15 mouse cellular contexts compared by ENCODE assay signal in the genomic region with DNA sequence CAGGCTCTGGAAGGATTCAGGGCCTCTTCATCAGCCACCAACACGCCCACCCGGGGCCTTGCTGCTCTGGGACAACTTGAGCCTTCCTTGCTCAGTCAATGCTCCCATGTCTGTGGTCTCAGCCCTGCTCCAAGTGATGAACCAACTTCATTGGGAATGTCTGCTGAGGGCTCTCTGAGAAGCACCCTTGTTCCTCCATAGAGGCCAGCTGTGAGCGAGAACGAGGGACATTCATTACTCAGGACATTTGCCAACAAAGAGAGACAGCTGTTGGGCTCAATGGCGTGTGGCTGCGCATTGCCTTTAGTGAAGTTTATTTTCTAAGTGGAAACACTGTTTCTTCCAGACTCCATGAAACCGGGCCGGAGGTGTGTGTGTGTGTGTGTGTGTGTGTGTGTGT. TPM values are rescaled to one million over a fixed set of nuclear protein-coding genes. Genes with fewer than 3 reads are reported as not detected.
DNase-seq lines count a peak whose midpoint lies in the region; ATAC-seq and TF ChIP-seq lines count a peak whose summit lies in the region.
"Had no signal": no experiment of that assay in that cellular context is flagged by ENCODE, and none has a peak within 500 bp of the region (broad histone marks: within the 10 kb centered on the region; RNA-seq: fewer than 3 reads in every experiment).

No protein-coding gene starts in this region.

- H3K4me1 ChIP-seq in intestine, embryonic 14.5 days (replicated peaks; ENCODE audit: control insufficient read depth, insufficient read depth, low read length) = peaks cover 47% of the 10 kb centered on the region
- H3K4me1 ChIP-seq in intestine, postnatal 0 days (replicated peaks; ENCODE audit: control insufficient read depth, insufficient read depth, low read length) = peaks cover 5% of the 10 kb centered on the region; the same call in 1 of the 2 replicates
- H3K4me1 ChIP-seq in midbrain, embryonic 10.5 days = peaks cover 61% of the 10 kb centered on the region
- peaks cover 14% of the 10 kb centered on the region for H3K4me1 ChIP-seq in midbrain, embryonic 16.5 days (ENCODE audit: control insufficient read depth, insufficient read depth, low read length)
- peaks cover 22% of the 10 kb centered on the region for H3K4me1 ChIP-seq in limb, embryonic 10.5 days
- peaks cover 9% of the 10 kb centered on the region for H3K4me1 ChIP-seq in stomach, postnatal 0 days (replicated peaks; ENCODE audit: control insufficient read depth, insufficient read depth)

- H3K9me3 ChIP-seq in intestine, embryonic 14.5 days (ENCODE audit: control insufficient read depth, low read length) = no peaks in the 10 kb centered on the region
- no peaks in the 10 kb centered on the region for H3K9me3 ChIP-seq in intestine, postnatal 0 days (ENCODE audit: control insufficient read depth)
- H3K9me3 ChIP-seq in midbrain, embryonic 10.5 days (replicated peaks) = no peaks in the 10 kb centered on the region
- H3K9me3 ChIP-seq in midbrain, embryonic 16.5 days (replicated peaks; ENCODE audit: control insufficient read depth, low read length, poor library complexity, severe bottlenecking) = no peaks in the 10 kb centered on the region
- no peaks in the 10 kb centered on the region for H3K9me3 ChIP-seq in limb, embryonic 10.5 days (replicated peaks)
- H3K9me3 ChIP-seq in stomach, postnatal 0 days (ENCODE audit: control insufficient read depth, low read length) = no peaks in the 10 kb centered on the region
- H3K9me3 ChIP-seq: heart, embryonic 13.5 days; hindbrain, embryonic 15.5 days; neural tube, embryonic 12.5 days had no signal

- no peak for DNase-seq in intestine, embryonic 14.5 days (ENCODE audit: low spot score)
- no peak for DNase-seq in midbrain, embryonic 10.5 days (ENCODE audit: low spot score)
- no peak for DNase-seq in limb, embryonic 10.5 days (ENCODE audit: low spot score)
- no peak for DNase-seq in stomach, postnatal 0 days (ENCODE audit: low spot score)
- no peak for DNase-seq in c-Kit-positive CD71-positive TER-119-positive erythroid progenitor cells, embryonic 14.5 days (ENCODE audit: low spot score)
- DNase-seq: adrenal gland, postnatal 14 days; liver; midbrain, embryonic 14.5 days; spleen, adult 18-20 months had no signal

- no peak for ATAC-seq in intestine, embryonic 14.5 days (replicated peaks; ENCODE audit: low FRiP score, low TSS enrichment, low read depth)
- ATAC-seq in intestine, postnatal 0 days = no peak
- ATAC-seq in midbrain, embryonic 16.5 days = no peak
- peak; percentile 13; the same call in 1 of the 2 replicates for ATAC-seq in stomach, postnatal 0 days (ENCODE audit: low FRiP score, low TSS enrichment)
- ATAC-seq: forebrain, embryonic 16.5 days had no signal

- no peak overlapping the region for H3K9ac ChIP-seq in intestine, embryonic 14.5 days (ENCODE audit: low read length)
- H3K9ac ChIP-seq in intestine, postnatal 0 days (ENCODE audit: low read depth, low read length) = no peak overlapping the region
- H3K9ac ChIP-seq in midbrain, embryonic 16.5 days (ENCODE audit: low read depth, low read length) = no peak overlapping the region
- H3K9ac ChIP-seq in stomach, postnatal 0 days (ENCODE audit: low read length) = no peak overlapping the region
- H3K9ac ChIP-seq: heart, embryonic 13.5 days; hindbrain, embryonic 15.5 days; neural tube, embryonic 12.5 days had no signal

- H3K4me2 ChIP-seq in intestine, embryonic 14.5 days (ENCODE audit: low read length) = no peak overlapping the region
- no peak overlapping the region for H3K4me2 ChIP-seq in intestine, postnatal 0 days (replicated peaks; ENCODE audit: low read depth)
- no peak overlapping the region for H3K4me2 ChIP-seq in midbrain, embryonic 16.5 days (ENCODE audit: low read length)
- no peak overlapping the region for H3K4me2 ChIP-seq in stomach, postnatal 0 days (replicated peaks; ENCODE audit: low read depth)
- H3K4me2 ChIP-seq: heart, embryonic 13.5 days; hindbrain, embryonic 15.5 days; neural tube, embryonic 12.5 days had no signal

- WGBS in intestine, embryonic 14.5 days = 57% methylated on average over 8 of the region's 8 CpGs
- WGBS in intestine, postnatal 0 days = 60% methylated on average over 8 of the region's 8 CpGs
- WGBS in midbrain, embryonic 10.5 days = 91% methylated on average over 8 of the region's 8 CpGs
- WGBS in midbrain, embryonic 16.5 days = 79% methylated on average over 8 of the region's 8 CpGs
- WGBS in limb, embryonic 10.5 days = 87% methylated on average over 8 of the region's 8 CpGs
- 56% methylated on average over 8 of the region's 8 CpGs for WGBS in stomach, postnatal 0 days

- TF ChIP-seq CTCF in intestine, postnatal 0 days (IDR thresholded peaks at IDR 0.05; ENCODE audit: low read depth) = no peak
- TF ChIP-seq CTCF in stomach, postnatal 0 days (IDR thresholded peaks at IDR 0.05; ENCODE audit: low read depth) = no peak

- peak overlapping the region; percentile 67 for H3K27ac ChIP-seq in intestine, embryonic 14.5 days (ENCODE audit: low read depth)
- no peak overlapping the region for H3K27ac ChIP-seq in intestine, postnatal 0 days (ENCODE audit: low read depth, low read length)
- peak overlapping the region; percentile 84 for H3K27ac ChIP-seq in midbrain, embryonic 10.5 days (replicated peaks)
- H3K27ac ChIP-seq in midbrain, embryonic 16.5 days (ENCODE audit: low read length) = no peak overlapping the region
- peak overlapping the region; percentile 69 for H3K27ac ChIP-seq in limb, embryonic 10.5 days
- peak overlapping the region; percentile 13; the same call in 1 of the 2 replicates for H3K27ac ChIP-seq in stomach, postnatal 0 days (replicated peaks)
- H3K27ac ChIP-seq: heart, embryonic 13.5 days had no signal

- no peak for TF ChIP-seq EP300 in stomach, postnatal 0 days (optimal IDR thresholded peaks at IDR 0.05)

- H3K36me3 ChIP-seq in intestine, embryonic 14.5 days (ENCODE audit: control insufficient read depth, insufficient read depth, low read length) = no peaks in the 10 kb centered on the region
- H3K36me3 ChIP-seq in intestine, postnatal 0 days (ENCODE audit: control insufficient read depth, insufficient read depth) = no peaks in the 10 kb centered on the region
- no peaks in the 10 kb centered on the region for H3K36me3 ChIP-seq in midbrain, embryonic 10.5 days
- no peaks in the 10 kb centered on the region for H3K36me3 ChIP-seq in midbrain, embryonic 16.5 days (ENCODE audit: control insufficient read depth, insufficient read depth, low read length)
- H3K36me3 ChIP-seq in limb, embryonic 10.5 days = no peaks in the 10 kb centered on the region
- no peaks in the 10 kb centered on the region for H3K36me3 ChIP-seq in stomach, postnatal 0 days (ENCODE audit: control insufficient read depth, insufficient read depth, low read length)
- H3K36me3 ChIP-seq: heart, embryonic 13.5 days; hindbrain, embryonic 15.5 days; neural tube, embryonic 12.5 days had no signal

- no peaks in the 10 kb centered on the region for H3K27me3 ChIP-seq in intestine, embryonic 14.5 days (replicated peaks; ENCODE audit: control insufficient read depth, insufficient read depth, low read length)
- H3K27me3 ChIP-seq in intestine, postnatal 0 days (replicated peaks; ENCODE audit: control insufficient read depth, insufficient read depth, low read length) = no peaks in the 10 kb centered on the region
- peaks cover 11% of the 10 kb centered on the region; the same call in 1 of the 2 replicates for H3K27me3 ChIP-seq in midbrain, embryonic 10.5 days (ENCODE audit: low read depth, poor library complexity, severe bottlenecking)
- H3K27me3 ChIP-seq in midbrain, embryonic 16.5 days (ENCODE audit: control insufficient read depth, insufficient read depth, low read depth, low read length) = no peaks in the 10 kb centered on the region
- no peaks in the 10 kb centered on the region for H3K27me3 ChIP-seq in limb, embryonic 10.5 days (ENCODE audit: low read depth, poor library complexity, severe bottlenecking)
- H3K27me3 ChIP-seq in stomach, postnatal 0 days (ENCODE audit: control insufficient read depth, insufficient read depth, low read length) = no peaks in the 10 kb centered on the region
- H3K27me3 ChIP-seq: heart, embryonic 13.5 days; hindbrain, embryonic 15.5 days; neural tube, embryonic 12.5 days had no signal

- no peak overlapping the region for H3K4me3 ChIP-seq in intestine, embryonic 14.5 days (ENCODE audit: low read depth, low read length)
- H3K4me3 ChIP-seq in intestine, postnatal 0 days (ENCODE audit: low read depth, low read length) = no peak overlapping the region
- no peak overlapping the region for H3K4me3 ChIP-seq in midbrain, embryonic 10.5 days
- H3K4me3 ChIP-seq in midbrain, embryonic 16.5 days (ENCODE audit: low read depth, low read length) = no peak overlapping the region
- H3K4me3 ChIP-seq in limb, embryonic 10.5 days = no peak overlapping the region
- H3K4me3 ChIP-seq in stomach, postnatal 0 days (ENCODE audit: low read depth, low read length) = no peak overlapping the region
- H3K4me3 ChIP-seq: heart, embryonic 13.5 days; hindbrain, embryonic 15.5 days; neural tube, embryonic 12.5 days had no signal

RNA-seq across cellular contexts. Expression of gene Afap1l2, which starts 18.9 kb away (rescaled TPM):
- 21.0 and 24.1 TPM in 2 replicates for polyA plus RNA-seq in intestine, embryonic 14.5 days (2014; fragmentation: Nextera tagmentation; extraction: Ambion mirVana)
- polyA plus RNA-seq in intestine, postnatal 0 days (2015; fragmentation: Nextera tagmentation; extraction: Ambion mirVana) = 7.1 TPM in 2 replicates
- polyA plus RNA-seq in midbrain, embryonic 10.5 days (2016; fragmentation: Nextera tagmentation; extraction: Ambion mirVana) = 3.6 and 4.5 TPM in 2 replicates
- polyA plus RNA-seq in midbrain, embryonic 16.5 days (2015; fragmentation: Nextera tagmentation; extraction: Ambion mirVana) = 9.5 and 11.7 TPM in 2 replicates
- polyA plus RNA-seq in limb, embryonic 10.5 days (2016; fragmentation: Nextera tagmentation; extraction: Ambion mirVana) = 0.51 and 1.1 TPM in 2 replicates
- polyA plus RNA-seq in stomach, postnatal 0 days (2015; fragmentation: Nextera tagmentation; extraction: Ambion mirVana) = 9.0 and 11.0 TPM in 2 replicates

Comparison
In these comparisons a context has a peak if more than half of its experiments do, and no peak if none do; other contexts are left out.
1. H3K27ac ChIP-seq: peak in intestine, embryonic 14.5 days (single experiment), midbrain, embryonic 10.5 days (single experiment), limb, embryonic 10.5 days (single experiment) and stomach, postnatal 0 days (single experiment); none in intestine, postnatal 0 days (single experiment) and midbrain, embryonic 16.5 days (single experiment).